Mouse (Mus musculus): ENCODE measurements around the gene Grk6.

Grk6 gene

DNA sequence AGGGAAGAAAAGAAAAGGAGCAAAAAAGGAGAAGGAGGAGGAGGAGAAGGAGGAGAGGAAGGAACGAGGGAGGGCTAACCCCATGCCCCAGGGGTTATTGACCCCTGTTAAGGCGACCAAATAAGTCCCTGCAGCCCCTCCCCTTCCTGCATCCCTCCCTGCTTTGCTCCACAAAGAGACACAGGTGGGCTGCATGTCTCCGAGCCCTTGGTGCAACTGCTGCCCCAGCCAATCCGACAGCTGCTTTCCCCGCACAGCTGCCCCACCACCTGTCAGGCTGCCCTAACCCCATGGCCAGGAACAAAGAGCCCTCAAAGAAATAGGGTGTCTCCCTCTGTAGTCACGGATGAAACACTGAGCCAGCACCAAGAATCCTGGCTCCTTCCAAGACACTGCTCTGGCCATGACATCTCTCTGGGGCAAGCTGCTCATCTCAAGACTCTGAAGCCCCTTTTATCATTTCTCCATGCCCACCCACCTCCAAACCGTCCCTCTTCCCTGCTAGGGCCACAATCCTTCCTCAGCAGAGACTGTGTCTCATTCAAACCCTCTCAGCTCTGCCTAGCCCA is 39.7 kb downstream of the Grk6 start:
- peak; percentile 26 for DNase-seq (ENCODE audit: low spot score)

DNA sequence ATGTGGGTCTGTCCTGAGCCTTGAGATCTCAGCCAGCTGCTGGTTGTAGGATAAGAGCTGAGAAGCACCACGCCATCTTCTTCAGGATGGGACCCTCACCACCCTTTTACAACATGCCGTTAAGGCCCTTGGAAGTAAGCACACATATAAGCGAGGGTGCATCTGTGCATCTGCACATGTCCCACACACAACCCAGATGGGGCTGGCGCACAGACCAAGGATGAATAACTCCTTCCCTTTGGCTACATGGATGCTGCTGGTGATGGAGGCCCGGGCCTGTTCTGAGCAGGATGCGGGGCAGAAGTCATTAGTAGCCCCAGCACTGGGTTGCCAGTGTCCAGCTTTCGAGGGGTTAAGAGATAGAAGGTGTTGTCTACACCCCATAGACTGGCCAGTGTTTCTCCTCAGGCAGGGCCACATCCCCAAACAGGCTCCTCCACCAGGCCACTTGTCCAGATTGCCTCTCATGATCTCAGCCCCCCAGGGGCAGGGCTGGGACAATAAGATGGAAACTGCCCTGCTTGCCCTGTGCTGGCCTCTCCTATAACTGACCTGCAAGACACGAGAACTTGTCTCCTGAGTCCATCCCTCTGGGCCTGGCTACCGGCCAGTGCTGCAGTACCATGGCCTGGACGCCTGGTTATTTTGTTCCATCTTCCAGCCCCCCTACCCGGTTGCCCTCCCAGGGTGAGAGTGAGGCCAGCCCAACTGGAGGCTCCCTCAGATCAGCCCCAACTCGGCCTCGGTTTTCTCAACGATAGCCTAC is 41.3 kb downstream of the Grk6 start:
- peak; percentile 25 for DNase-seq (ENCODE audit: low spot score)

DNA sequence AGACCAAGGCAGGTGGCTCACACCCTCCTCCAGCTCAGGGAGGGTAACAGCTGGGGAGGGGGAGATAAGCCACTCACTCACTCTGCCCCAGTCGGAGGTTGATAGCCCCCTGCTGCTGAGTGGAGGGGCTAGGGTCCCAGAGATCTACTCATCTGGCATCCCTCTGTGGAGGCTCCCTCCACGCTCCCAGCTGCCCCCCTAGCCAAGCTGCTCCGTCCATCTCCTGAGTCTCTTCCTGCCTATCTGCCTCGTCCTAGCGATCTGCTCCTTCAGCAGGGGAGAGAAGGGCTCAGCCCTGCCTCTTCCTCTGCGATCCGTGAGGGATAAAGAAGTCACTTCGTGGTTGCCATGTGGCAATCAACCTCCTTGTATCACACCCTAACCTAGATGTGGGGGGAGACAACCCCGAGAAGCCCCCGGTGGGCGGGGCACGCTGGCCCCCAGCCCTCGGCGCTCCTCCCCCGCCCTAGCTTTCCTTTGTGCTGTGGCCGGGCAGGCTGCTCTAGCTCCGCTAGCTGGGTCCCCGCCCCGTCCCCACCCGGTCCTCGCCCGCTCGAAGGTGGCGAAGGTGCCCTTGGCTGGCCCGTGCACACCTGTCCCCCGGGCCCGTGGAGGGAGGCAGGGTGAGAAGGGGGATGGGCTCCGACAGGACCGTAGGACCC is 42.2 kb downstream of the Grk6 start:
- DNase-seq (ENCODE audit: low spot score), result peak; percentile 60

DNA sequence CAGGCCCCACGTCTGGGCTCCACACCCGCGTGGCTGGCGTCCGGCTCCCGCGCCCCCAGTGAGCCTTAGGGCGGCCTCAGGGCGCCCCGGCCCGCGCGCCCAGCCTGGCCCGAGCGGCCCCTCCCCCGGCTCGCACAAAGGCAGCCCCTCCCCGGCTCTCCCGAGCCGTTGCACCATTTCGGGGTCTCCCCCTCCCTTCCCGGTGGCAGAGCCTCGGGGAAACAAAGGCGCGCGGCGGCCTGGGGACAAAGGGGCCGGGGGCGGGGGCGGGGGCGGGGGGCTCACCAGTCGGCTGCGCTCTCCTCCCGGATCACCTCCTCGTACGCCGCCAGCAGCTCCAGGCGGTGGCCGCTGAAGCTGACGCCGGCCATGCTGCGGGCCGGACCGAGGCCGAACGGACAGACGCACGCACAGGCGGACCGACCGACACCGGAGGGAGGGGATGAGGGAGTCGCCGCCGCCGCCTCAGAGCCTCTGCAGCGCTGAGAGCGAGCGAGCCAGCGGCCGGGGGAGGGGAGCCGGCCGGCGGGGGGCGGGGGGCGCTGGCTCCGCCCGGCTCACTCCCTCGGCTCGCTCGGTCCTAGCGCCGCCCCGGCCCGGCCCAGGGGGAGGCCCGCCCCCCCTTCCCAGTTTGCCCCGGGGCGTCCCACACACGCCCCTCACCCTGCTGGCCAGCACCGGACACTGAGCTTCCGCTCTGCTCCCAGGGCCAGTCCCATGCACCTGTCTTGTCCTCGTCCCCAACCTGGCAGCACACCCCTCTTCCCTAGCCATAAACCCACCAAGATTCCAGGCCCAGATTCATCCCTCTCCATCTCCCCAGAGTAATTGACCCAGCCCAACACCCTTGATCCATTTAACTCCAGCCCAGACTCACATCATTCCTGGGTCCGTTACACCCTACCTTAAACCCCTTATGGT is 43.0 kb downstream of the Grk6 start, which contains the start of gene Dbn1:
Dbn1 (minus strand) TSS at position 534 of the 921 bp plus-strand sequence.
- peak; percentile 79 for DNase-seq (ENCODE audit: low spot score)

DNA sequence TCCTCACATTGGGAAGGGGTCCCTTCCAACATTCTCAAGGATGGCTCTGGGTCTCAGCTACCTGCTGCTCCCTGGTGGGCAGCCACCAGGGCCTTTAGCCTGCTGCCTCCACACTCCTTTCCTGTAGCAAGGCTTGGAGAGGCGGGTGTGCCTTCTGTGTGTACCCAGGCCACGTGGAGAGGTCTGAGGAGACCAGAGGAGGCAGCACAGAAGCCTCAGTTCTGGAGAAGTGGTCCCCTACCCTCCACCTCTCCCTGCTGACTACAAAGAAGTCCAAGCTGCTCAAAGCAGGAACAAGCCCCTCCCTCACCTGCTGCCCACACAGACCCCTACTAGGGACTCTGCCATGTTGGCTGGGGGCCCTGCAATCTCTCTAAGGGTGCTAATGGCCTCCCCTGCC is 49.4 kb downstream of the Grk6 start:
- no peak for DNase-seq (ENCODE audit: low spot score)

DNA sequence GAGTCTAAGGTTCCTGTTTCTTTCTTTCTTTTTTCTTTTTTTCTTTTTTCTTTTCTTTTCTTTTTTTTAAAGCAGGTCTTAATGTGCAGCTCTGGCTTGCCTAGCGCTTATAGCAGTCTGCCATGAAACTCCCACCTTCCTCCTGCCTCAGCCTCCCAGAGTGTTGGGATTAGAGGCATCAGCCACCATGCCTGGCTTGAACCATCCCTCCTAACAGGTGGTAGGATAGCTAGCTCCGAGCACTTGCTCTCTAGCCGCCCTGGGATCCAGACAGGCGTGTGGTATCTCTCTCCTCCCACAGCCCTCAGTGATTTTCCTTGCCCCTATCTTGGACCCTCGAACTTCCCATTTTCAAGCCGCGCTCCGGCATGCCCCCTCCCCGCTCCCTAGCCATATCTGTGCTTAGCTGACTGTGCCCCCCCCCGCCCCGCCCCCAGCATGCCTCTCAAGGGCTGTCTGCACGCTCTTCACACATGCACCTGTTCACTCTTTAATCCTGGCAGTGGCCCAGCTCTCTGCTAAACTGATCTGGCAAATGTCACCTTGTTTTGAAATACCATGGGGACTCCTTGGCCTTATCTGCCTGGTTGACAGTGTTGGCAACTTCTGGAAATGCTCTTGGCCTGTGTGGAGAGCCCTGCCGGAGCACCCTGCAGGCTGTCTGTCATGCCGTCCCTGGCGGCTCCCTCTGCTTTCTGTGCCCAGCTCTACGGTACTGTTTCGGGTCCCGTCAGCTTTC is 50.2 kb downstream of the Grk6 start:
- DNase-seq (ENCODE audit: low spot score), result no peak

DNA sequence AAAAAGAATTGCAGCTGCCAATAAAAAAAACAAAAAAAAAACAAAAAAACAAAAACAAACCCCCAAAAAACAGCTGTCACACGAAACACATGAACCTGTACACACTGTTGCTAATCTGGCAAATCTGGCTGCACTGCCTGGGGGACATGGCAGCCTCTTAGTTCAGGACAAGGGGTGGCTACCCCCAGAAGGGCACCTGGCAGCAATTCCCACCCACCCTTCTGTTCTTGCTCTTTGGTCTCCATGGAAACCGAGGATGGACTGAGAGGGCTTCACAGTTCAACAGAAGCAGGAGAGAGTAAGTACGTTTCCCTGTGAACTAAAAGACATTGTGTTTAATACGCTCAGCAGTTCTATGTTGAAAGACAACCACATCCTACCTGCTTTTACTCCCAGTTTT is 50.8 kb downstream of the Grk6 start:
- DNase-seq (ENCODE audit: low spot score), result peak; percentile 47

DNA sequence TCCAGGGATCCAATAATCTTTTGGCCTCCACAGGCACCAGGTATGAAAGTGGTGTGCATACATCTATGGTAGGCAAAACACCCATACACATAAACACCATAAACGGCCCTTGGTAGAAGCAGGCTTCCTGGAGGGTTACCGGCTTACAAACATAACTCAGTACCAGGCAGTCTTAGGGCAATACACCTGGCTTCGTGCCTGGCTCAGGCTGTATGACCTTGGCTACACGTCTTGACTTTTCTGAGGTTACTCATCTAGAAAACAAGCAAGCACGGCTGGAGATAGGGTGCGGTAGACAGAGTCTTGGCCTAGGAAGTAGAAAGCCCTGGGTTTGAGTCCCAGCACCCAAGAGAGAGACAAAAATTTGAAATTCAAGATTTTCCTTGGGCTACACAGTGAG is 51.8 kb downstream of the Grk6 start:
- DNase-seq (ENCODE audit: low spot score), result no peak

DNA sequence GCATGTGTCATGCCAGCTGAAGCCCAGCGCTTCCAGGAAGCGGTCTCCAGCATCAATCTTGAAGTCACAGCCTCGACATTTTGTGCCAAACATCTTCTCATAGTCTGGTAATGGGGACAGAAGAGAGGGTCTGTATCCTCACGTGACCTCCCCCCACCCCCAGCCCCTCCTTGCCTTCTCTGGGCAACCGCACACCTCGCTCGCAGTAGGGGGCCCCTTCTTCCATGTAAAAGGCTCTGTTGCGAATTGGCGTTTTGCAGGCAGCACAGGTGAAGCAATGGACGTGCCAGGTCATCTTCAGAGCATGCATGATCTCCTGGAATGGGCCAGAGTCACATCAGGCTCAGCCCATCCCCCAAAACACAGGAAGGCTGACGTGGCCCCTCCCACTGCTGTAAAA is 54.0 kb downstream of the Grk6 start:
- no peak for DNase-seq (ENCODE audit: low spot score)

DNA sequence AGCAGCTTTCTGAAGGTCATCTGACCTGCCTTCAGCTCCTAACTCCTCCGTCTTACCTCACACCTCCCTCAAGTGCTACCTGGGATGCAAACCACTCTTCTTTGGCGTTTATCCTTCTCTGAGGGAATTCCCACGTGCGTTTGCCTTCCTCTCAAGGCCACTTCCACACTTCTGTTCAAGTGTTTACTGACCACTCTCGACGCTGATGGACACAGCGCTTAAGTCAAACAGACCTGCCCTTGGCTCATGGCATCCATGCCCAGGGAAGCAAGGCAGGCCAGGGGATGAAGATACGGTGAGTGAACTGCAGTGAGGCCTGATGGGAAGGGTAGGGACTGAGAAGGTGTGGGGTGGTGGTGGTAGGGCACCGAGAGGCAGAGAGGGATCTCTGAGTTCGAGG is 55.7 kb downstream of the Grk6 start:
- DNase-seq (ENCODE audit: low spot score), result no peak

DNA sequence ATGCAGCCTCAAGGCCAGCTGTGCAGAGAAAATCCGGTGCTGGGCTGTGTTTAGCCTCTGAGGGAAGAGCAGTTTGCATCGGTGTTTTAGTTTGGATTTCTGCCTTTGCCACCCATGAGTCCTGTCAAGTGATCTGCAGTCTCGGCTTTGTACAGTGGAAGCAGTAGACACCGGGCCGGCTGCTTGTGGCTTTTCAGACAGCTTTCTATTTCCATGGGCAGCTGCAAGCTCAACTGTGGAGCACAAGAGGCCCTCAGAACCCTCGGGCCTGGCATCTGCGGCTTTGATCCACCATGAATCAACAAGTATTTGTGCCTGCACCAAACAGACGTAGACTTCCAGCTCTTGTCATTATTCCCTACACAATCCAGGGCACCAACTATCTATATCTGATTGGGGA is 57.5 kb downstream of the Grk6 start:
- no peak for DNase-seq (ENCODE audit: low spot score)

DNA sequence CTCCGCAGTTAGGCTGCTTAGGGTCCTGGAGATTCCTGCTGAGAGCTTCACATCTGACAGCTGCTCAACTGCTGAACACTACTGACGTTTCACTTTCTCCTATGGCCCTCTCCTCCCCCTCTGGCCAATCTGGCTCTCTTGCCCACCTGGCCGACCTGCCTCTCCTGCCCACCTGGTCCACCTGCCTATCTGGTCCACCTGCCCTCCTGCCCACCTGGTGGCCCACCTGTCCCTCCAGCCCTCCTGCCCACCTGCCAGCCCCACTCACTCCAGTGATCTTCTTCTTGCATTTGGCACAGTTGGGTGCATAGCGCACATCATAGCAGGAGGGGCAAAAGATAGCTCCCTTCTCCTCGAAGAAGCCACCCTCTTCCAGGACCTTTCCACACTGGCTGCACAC is 59.5 kb downstream of the Grk6 start:
- no peak for DNase-seq (ENCODE audit: low spot score)

DNA sequence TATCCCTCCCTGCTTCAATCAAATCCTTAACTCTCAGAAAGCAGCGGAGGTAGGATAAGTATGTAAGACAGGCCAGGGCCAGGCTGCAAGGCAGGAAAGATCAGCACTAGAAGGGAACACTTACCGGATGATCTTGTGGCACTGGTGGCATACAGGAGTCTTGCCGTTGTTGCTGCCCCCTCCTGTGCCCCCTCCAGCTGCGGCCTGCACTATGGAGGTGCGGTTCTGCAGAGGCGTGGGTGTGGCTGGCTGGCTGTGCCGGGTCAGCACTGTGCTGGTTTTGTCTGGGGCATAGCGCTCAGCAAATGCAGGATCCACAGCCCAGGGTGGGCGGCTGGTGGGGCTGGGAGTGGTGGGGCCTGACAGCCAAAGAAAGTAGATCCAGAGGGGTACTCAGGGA is 60.9 kb downstream of the Grk6 start:
- no peak for DNase-seq (ENCODE audit: low spot score)

DNA sequence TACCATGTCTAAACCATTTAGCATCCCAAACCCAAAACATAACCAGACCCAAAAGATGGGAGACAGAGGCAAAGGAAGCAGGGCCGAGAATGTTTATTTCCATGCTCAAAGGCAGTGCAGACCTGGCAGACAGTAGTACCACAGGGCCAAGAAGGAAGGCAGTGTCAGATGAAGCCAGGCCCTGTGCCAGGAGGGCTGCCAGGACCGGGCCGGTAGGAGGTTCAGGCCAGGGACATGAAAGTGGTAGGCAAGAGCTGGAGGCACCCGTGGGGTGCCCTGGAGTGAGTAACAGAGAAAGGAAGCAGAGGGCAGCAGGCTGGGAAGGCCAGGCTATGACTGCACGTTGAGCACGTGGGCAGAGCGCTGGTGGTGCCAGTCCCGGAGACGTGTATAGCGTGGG is 61.8 kb downstream of the Grk6 start:
- DNase-seq (ENCODE audit: low spot score), result no peak

DNA sequence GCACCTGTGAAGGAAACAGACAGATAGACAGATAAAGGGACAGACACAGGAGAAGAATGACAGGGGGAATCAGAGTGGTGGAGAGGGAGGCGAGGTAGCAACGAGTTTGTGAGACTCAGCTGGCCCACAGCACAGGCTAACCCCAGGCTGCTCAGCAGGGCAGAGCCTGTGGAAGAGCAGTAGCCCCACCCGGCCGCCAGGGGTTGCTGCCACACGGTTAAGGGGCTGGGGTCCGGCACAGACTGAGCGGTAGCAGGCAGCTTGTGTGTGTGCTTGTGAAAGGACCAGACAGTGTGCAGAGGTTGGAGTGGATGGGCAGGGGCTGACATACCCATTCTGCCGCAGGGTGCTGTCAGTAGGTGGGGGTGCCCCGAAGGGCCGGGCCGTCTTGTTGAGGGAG is 63.0 kb downstream of the Grk6 start:
- DNase-seq (ENCODE audit: low spot score), result peak; percentile 43

DNA sequence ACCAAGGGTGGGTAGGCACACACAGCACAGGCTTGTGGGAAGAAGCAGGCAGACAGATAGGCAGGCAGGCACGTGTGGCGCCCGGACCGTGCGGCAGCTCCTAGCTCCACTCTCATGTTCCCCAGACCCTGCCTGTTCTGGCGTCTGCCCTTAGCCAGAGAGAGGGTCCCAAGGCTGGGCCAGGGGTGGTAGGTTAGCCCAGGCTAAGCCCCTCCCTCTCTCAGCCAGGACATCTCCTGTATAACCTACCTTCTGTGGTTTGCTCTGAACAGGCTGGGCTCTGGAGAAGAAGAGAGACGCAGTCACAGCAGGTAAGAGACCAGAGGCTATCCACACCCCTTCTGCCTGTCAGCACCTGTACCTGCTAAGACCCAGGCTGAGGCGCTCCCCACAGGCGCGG is 63.7 kb downstream of the Grk6 start:
- DNase-seq (ENCODE audit: low spot score), result no peak

DNA sequence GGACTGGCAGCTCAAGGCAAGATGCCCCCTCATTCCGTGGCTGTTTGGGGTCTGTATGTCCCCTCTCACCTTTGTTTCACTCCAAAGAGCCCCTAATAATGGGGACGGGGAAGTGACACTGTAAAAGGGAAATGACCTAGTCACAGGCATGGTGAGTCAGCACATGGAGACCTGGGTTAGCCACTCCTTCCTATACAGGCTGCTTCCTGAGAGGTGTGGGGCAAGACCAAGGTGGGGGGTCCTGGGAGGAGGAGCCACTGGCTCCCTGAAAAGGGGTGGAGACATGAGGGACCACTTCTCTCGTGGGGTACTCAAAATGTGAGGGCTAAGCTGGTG is 65.4 kb downstream of the Grk6 start:
- no peak for DNase-seq (ENCODE audit: low spot score)
